Mouse (Mus musculus) midbrain, postnatal 0 days (tissue): ENCODE results near the gene Nsf. TPM values are rescaled to one million over a fixed set of nuclear protein-coding genes. Genes with fewer than 3 reads are reported as not detected.

Experiments used
- ATAC-seq: fragments of 200-750 bp; cut with Nextera tagmentation; 2 replicates; pipeline ENCODE4 v1.8.0; 2017; ENCODE audit warnings: moderate number of reproducible peaks, mild to moderate bottlenecking, moderate TSS enrichment, moderate library complexity; ENCODE audit not compliant: low FRiP score
- DNase-seq: peaks from one replicate; pipeline ENCODE4 v3.0.0-alpha.2; 2015; ENCODE audit warnings: low spot score
- H3K27ac ChIP-seq: fragments of 300-500 bp; sonication (generic); 2 replicates; pipeline ENCODE4 v1.5.1; 2014; ENCODE audit warnings: low read depth, mild to moderate bottlenecking, low read length, mixed read lengths
- H3K27me3 ChIP-seq: fragments of 300-500 bp; sonication (generic); 2 replicates; pipeline ENCODE4 v1.6.1; 2014; ENCODE audit warnings: low read length, control low read depth, mixed read lengths; ENCODE audit not compliant: insufficient read depth
- H3K36me3 ChIP-seq: fragments of 300-500 bp; sonication (generic); 2 replicates; pipeline ENCODE4 v1.6.1; 2014; ENCODE audit warnings: low read length, control low read depth, mixed read lengths; ENCODE audit not compliant: insufficient read depth
- H3K4me1 ChIP-seq: fragments of 300-500 bp; sonication (generic); 2 replicates; pipeline ENCODE4 v1.6.1; 2014; ENCODE audit warnings: mild to moderate bottlenecking, control low read depth, antibody characterized with exemption, low read length, mixed read lengths; ENCODE audit not compliant: insufficient read depth
- H3K4me2 ChIP-seq: fragments of 300-500 bp; sonication (generic); 2 replicates; pipeline ENCODE4 v1.6.1; 2014; ENCODE audit warnings: low read depth, mild to moderate bottlenecking, low read length, mixed read lengths; ENCODE audit not compliant: poor library complexity, severe bottlenecking
- H3K4me3 ChIP-seq: fragments of 300-500 bp; sonication (generic); 2 replicates; pipeline ENCODE4 v1.5.1; 2014; ENCODE audit warnings: low read depth, mild to moderate bottlenecking, low read length, moderate library complexity
- H3K9ac ChIP-seq: fragments of 300-500 bp; sonication (generic); replicated peaks from 2 replicates; pipeline ENCODE4 v1.6.1; 2014; ENCODE audit warnings: mild to moderate bottlenecking, low read length, moderate library complexity, mixed read lengths; ENCODE audit not compliant: poor library complexity, severe bottlenecking
- H3K9me3 ChIP-seq: fragments of 300-500 bp; sonication (generic); 2 replicates; pipeline ENCODE4 v1.6.1; 2016; ENCODE audit warnings: low read length, control low read depth
- CTCF ChIP-seq: IDR thresholded peaks from 2 replicates; pipeline ENCODE4 v1.5.1; 2016; ENCODE audit warnings: antibody characterized with exemption, mild to moderate bottlenecking
- WGBS: fragments of 180-500 bp; shearing (Covaris S2); extraction: QIAGEN DNeasy Blood & Tissue Kit; methylation state at CpG from one replicate; pipeline ENCODE4 v1.1.7; 2014; 5-methylcytosine and 5-hydroxymethylcytosine counted together
- polyA plus RNA-seq: library from polyadenylated mRNA; unstranded; fragments of >200 nt; fragmentation: Nextera tagmentation; extraction: Ambion mirVana; gene quantifications from 2 replicates; pipeline ENCODE4 v1.2.1, GENCODE M21; 2015
- total RNA-seq: library from RNA; depleted of rRNA; stranded (reverse); fragments of >200 nt; gene quantifications from 2 replicates; pipeline ENCODE4 v1.2.3, GENCODE M21; 2014

Gene Nsf
- total and polyA plus RNA-seq, 2 experiments from 2014 or later = 167 to 272 TPM

DNA sequence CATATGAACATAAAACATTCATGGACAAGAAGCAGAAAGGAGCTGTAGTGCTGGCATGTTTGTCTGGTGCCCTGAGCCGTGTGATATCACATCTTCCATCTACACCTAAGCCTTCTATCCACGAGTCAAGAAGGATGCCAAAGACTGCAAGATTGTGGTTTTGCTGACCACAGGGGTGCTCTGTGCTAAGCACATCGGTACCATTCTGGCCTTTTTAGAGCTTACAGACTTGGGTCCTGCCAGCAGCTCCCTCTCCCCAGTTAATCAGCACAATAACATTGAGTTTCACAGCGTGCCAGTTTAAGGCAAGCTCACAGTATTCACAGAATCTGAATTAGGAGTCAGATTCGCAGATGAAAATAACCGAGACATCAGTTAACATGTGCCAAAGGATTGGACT is 75.4 kb downstream of the Nsf start:
- no peak for TF ChIP-seq CTCF
- 75% methylated on average over 6 of the region's 6 CpGs for WGBS

DNA sequence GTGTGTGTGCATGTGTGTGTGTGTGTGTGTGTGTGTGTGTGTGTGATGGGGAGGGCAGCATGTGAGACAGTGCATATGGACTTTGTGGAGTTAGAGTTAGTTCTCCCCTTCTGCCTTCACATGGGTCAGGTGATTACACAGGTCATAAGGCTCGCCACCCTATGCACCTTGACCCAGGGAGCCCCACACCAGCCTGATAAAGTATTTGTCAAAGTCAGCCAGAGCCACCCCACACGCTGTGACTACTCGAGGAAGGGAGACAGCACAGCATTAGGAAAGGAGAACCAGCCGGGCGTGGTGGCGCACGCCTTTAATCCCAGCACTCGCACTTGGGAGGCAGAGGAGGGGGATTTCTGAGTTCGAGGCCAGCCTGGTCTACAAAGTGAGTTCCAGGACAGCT is 83.5 kb downstream of the Nsf start:
- H3K4me2 ChIP-seq = no peak overlapping the region
- H3K9me3 ChIP-seq = no peaks in the 10 kb centered on the region
- TF ChIP-seq CTCF = no peak
- 81% methylated on average over 9 of the region's 9 CpGs for WGBS
- peaks cover 32% of the 10 kb centered on the region for H3K36me3 ChIP-seq
- ATAC-seq = no peak
- H3K4me3 ChIP-seq = no peak overlapping the region
- no peak overlapping the region for H3K27ac ChIP-seq
- DNase-seq = no peak
- H3K9ac ChIP-seq = no peak overlapping the region
- H3K4me1 ChIP-seq = no peaks in the 10 kb centered on the region
- no peaks in the 10 kb centered on the region for H3K27me3 ChIP-seq

More for the DNA sequence above, 75.4 kb downstream of the Nsf start:
- Histone ChIP-seq H3K9ac (no peak overlapping the region), H3K27me3 (no peaks in the 10 kb centered on the region), H3K4me3 (no peak overlapping the region), H3K4me2 (no peak overlapping the region), H3K4me1 (no peaks in the 10 kb centered on the region), H3K36me3 (peaks cover 23% of the 10 kb centered on the region), H3K27ac (no peak overlapping the region), H3K9me3 (no peaks in the 10 kb centered on the region)
- no peak for DNase-seq
- ATAC-seq = no peak

DNA sequence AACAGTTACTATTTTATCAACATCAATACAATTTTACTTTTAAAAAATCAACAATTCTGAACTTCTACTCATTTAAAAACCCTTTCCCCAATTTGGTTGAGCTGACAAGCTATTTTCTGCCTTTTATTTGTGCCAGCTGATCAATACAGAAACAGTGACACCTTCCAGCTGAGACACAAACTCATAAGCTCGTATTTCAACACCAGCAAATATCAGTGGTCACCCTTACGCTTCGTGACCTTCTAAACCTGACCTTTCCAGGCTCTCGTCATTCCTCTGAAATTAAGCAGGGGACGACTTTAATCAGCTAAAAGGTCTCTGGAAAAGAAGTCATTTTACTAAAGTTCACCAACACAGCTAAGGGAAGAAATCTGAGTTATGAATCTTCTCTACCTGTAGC is 86.2 kb downstream of the Nsf start:
- TF ChIP-seq CTCF = no peak
- ATAC-seq (no peak), DNase-seq (no peak)
- Histone ChIP-seq H3K4me3 (no peak overlapping the region), H3K36me3 (peaks cover 20% of the 10 kb centered on the region), H3K4me1 (no peaks in the 10 kb centered on the region), H3K4me2 (no peak overlapping the region), H3K9ac (no peak overlapping the region), H3K9me3 (no peaks in the 10 kb centered on the region), H3K27ac (no peak overlapping the region), H3K27me3 (no peaks in the 10 kb centered on the region)
- 72% methylated on average over 5 of the region's 5 CpGs for WGBS

DNA sequence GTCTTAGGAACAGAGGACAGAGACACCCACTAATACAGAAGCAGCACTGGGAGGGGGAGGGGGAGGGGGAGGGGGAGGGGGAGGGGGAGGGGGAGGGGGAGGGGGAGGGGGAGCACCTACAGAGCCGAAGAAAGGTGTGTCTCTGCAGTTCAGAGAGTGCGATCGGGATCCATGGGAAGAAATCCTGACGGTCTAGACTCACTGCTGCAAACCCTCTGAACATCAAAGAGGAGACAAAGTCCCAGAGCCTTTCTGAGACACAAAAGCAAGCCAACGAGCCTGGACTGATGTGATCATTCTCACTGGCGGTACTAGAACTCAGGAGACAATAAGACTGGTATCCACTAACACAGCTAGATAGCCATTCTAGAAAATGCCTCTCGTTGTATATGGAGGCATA is 88.5 kb downstream of the Nsf start:
- no peak for DNase-seq

DNA sequence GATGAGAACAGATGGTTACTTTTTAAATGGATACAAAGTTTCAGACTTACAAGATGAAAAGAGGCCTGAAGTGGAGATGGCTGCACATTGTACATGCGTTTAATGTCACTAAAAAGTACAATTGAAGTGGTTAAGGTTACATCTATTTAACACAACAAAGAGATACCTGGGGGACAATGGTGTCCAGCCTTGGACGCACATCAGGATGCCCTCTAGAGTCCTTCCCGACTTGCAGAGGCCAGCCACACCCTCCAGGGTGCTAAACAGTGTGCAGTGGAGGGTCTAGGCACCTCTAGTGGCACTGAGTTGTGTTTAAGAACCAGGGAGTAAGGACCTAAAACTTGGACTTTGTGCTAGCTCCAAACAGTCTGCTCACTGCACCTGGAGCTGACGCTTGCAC is 89.4 kb downstream of the Nsf start:
- Histone ChIP-seq H3K9me3 (no peaks in the 10 kb centered on the region), H3K27ac (no peak overlapping the region), H3K9ac (no peak overlapping the region), H3K4me2 (no peak overlapping the region), H3K36me3 (peaks cover 22% of the 10 kb centered on the region), H3K27me3 (no peaks in the 10 kb centered on the region), H3K4me1 (no peaks in the 10 kb centered on the region), H3K4me3 (no peak overlapping the region)
- TF ChIP-seq CTCF = no peak
- WGBS = 81% methylated on average over 4 of the region's 4 CpGs
- ATAC-seq (no peak), DNase-seq (no peak)

More for the DNA sequence above, 88.5 kb downstream of the Nsf start:
- Histone ChIP-seq H3K27ac (no peak overlapping the region), H3K9me3 (no peaks in the 10 kb centered on the region), H3K4me1 (no peaks in the 10 kb centered on the region), H3K4me3 (no peak overlapping the region), H3K4me2 (no peak overlapping the region), H3K9ac (no peak overlapping the region), H3K36me3 (peaks cover 16% of the 10 kb centered on the region), H3K27me3 (no peaks in the 10 kb centered on the region)
- WGBS = 49% methylated on average over 7 of the region's 7 CpGs
- no peak for TF ChIP-seq CTCF
- no peak for ATAC-seq

DNA sequence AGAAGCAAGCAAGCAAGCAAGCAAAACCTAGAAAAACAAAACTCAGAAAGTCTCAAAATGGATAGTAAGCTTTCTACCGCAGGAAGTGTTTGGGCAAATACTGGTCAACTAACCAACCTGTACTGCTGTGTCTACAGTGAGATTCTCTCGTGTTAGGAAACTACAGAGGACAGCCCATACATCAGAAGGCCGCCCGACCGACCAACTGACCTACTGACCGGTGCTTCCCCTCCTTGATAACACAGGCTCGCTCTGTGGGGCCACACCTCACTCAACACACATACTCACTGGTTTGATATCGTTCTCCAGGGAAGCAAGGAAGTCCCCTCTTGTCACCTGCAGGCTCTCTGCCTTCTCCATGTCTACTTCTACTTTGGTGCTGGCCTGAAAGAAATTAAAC is 90.9 kb downstream of the Nsf start:
- no peak overlapping the region for H3K4me2 ChIP-seq
- no peak overlapping the region for H3K9ac ChIP-seq
- no peak overlapping the region for H3K27ac ChIP-seq
- TF ChIP-seq CTCF = no peak
- H3K4me3 ChIP-seq = no peak overlapping the region
- H3K27me3 ChIP-seq = no peaks in the 10 kb centered on the region
- no peak for DNase-seq
- H3K4me1 ChIP-seq = no peaks in the 10 kb centered on the region
- WGBS = 93% methylated on average over 8 of the region's 8 CpGs
- H3K9me3 ChIP-seq = no peaks in the 10 kb centered on the region
- H3K36me3 ChIP-seq = peaks cover 22% of the 10 kb centered on the region
- no peak for ATAC-seq
